Mouse (Mus musculus) spleen, adult 18-20 months (tissue): Measurements from ENCODE around the gene Rpl6.
"Not testable (repeated sequence)": the region's sequence is repeated elsewhere in the genome, so short reads cannot be mapped to it uniquely, and the experiment has no call there.

ENCODE experiments used
- DNase-seq, 2 experiments: peaks; one replicate each; pipeline ENCODE4 v3.0.0; 2022; ENCODE audit warnings: mixed read lengths in 2 of 2

The Rpl6 gene

DNA sequence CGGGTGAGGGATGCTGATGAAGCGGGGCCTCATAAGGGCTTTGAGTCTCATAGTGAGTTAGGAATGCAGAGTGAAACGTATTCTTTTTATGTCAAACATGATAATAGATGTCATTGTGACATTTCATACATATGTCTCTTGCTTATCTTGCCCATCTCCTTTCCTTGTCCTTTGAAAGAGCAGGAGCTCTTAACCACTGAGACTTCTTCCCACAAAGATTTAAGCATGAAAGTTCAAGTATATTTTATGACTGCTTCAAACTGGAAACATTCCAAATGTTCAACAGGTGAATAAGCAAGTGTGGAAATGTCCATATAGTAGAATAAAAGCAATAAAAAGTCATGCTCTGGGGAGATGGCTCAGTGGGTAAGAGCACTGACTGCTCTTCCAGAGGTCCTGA is 22.1 kb downstream of the Rpl6 start:
- no peak for DNase-seq

DNA sequence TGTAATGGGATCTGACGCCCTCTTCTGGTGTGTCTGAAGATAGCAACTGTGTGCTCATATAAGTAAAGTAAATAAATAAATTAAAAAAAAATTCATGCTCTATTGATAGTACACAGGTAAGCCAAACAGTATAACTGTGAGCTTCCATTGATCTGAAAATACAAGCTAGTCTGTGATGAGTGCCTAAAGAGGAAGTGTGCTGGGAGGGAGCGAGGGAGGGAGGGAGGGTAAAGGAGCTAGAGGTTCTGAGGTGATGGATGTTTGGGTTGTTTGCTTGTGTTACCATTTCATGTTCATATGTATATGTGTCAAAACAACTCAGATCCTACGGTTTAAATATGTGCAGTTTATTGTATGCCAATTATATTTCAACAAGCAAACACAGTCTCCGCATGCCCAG is 22.6 kb downstream of the Rpl6 start:
- no peak for DNase-seq

DNA sequence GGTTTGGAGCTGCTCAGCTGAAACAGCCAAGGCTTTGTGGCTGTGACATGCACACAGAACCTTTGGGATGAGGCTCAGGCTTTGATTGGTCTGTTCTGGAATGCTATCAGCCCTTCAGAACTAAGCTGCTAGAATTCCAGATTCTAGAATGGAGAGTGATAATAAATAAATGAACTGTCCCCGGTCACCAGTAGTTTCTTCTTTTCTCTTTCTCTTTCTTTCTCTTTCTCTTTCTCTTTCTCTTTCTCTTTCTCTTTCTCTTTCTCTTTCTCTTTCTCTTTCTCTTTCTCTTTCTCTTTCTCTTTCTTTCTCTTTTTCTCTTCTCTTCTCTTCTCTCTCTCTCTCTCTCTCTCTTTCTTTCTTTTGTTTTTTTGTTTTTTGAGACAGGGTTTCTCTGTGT is 23.0 kb downstream of the Rpl6 start:
- DNase-seq = not testable (repeated sequence)

DNA sequence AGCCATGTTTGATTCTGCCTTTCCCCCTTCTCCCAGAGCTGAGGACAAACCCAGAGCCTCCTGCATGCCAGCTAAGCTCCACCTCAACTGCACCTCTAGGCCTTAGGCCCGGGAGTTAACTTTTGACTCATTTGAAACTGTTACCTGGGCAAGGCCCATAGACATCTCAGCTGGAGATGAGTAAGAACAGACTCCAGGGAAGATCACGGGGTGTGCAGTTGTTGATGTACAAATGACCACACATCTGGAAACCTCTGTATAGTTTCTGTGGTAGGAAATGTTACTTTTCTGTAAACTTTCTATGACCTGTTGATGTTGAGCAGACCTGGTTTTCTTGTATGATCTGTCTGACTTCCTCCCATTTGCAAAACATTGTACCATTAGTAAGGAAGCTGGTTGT is 24.9 kb downstream of the Rpl6 start:
- DNase-seq = no peak

DNA sequence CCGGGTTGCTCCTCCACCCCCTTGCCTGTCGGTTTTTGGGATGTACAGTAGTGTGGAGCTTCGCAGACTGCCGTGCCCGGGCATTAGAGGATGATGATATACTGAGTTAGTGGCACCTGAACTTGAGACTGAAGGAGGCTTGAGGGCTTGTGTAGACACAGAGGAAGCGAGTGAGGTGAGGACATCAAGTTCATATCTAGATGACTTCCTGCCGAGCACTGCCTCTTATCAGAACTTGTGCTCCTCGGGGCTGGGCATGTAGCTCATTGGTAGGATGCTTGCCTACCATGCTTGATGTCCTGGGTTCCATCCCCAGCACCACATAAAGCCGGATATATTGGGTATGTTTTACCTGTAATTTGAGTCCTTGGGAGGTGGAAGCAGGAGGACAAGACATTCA is 26.5 kb downstream of the Rpl6 start:
- DNase-seq = no peak

DNA sequence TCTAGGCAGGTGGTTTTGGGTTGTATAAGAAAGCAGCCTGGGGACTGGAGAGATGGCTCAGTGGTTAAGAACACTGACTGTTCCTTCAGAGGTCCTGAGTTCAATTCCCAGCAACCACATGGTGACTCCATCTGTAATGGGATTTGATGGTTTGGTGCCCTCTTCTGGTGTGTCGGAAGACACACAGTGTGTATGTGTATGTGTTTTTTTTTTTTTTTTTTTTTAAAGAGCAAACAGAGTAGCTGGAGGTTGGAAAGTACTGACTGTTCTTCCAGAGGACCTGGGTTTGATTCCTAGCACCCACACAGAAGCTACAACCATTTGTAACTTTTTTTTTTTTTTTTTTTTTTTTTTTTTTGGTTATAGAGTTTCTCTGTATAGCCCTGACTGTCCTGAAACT is 28.5 kb downstream of the Rpl6 start:
- DNase-seq = no peak

DNA sequence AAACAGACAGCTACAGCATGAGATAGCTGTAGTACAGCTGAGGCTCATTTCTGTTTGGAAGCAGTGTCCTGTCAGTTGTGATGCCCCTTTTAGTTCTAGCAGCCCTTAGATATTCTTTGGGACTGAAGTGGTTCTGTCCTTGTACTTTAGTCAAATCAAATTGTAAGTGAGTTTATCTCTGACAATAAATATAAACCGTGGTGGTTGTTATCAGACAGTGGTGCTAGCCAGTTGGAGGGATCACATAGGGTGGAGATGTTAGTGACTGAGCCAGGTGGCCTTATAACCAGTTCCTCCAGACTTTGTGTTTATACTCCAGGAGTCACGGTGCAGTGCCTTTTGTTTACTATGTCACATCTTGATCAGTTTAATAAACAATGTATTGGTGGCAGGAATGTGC is 29.4 kb downstream of the Rpl6 start:
- no peak for DNase-seq

DNA sequence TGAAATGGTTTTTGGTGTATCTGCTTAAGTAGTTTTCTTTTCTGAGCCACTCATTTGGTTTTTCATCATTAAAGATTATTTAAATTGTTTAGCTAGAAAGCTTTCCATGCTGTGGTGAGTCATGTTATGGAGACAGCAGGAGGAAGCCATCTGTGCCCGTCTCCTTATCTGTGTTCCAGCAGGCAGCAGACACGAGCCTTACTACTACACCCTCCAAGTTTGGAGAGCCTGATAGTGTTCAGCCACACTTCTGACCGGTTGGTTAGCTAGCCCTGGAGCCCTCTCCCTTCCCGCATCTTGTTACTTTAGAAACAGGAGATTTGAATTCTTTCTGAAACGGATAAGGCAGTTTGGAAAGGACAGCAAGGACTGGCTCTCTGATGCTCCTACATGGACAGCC is 31.9 kb downstream of the Rpl6 start:
- no peak for DNase-seq

DNA sequence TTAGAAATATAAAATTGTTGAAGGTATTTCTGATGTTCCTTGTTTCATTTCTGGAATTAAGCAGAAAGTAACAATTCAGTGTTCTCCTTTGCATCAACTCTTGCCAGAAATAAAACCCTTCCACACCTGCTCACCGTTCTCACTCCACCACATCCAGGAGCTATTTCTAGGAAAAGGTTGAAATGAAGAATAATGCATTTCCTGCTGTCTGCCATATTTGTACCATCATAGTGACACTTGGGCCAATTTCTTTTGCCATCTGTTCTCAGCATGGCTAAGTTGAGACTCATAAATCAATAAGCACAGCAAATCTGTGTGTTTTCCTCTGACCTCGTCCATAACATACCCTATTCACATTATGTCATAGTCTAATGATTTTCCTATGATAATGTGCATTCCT is 33.9 kb downstream of the Rpl6 start:
- DNase-seq = no peak

DNA sequence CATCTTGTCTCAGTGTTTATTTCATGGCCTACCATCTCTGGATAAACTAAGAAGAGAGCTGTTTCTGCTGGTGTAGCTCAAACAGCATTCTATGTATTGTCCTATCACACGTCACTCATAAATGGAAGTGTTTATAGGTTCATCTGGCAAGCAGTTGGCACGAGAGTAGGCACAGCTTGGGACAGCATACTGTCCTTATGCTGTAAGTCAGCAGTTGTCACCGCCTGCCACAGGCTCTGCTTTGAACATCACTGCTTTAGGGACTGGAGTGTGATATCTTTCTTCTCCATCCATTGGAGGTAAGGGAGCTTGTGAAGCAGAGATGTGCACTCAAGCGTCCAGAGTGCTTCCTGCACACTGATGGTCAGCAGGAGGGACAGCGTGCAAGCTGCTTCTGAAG is 35.6 kb downstream of the Rpl6 start:
- no peak for DNase-seq

DNA sequence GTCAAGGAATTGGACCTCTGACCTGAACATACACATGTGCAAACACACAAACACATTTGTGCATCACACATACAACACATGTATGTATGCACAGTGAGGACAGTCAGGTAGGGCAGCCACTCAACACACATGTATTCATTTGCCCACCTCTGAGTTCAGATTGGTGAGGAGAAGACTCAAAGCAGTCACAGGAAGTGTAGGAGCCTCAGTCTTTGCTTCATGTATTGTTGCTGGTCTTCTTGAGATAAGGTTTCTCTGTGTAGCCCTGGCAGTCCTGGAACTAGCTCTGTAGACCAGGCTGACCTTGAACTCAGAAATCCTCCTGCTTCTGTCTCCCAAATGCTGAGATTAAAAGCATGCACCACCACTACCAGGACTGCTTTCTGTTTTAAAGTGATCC is 36.9 kb downstream of the Rpl6 start:
- DNase-seq = no peak

DNA sequence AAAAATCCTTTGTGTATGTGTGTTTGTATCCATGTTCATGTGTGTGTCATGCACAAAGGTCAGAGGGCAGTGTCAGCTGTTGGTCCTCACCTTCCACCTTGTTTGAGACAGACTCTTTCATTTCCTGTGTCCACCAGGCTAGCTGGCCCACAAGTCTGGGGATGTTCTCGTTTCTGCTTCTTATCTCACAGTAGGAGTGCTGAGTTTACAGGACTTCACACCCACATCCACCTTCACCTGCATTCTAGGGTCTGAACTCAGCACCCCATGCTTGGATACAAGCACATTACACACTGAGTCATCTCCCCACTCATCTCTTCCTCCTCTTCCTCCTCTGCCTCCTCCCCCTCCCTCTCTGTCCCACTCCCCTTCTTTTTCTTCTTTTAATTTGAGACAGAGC is 38.0 kb downstream of the Rpl6 start:
- no peak for DNase-seq

DNA sequence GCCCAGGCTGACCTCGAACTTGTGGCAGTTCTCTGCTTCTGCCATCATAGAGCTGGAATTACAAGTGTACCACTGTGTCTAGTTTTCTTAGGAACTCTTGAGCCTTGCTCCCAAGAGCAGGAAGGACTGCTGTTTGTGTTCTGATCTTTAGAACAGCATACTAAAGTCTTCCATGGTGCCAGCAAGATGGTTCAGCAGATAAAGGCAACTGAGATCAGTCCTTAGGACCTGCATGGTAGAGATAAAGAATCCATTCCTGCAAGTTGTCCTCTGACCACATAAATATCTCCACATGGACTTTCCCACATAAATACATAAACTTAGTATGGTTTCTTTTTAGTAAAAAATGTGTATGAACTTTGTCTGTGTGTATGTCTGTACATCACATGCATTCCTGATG is 38.4 kb downstream of the Rpl6 start:
- no peak for DNase-seq

DNA sequence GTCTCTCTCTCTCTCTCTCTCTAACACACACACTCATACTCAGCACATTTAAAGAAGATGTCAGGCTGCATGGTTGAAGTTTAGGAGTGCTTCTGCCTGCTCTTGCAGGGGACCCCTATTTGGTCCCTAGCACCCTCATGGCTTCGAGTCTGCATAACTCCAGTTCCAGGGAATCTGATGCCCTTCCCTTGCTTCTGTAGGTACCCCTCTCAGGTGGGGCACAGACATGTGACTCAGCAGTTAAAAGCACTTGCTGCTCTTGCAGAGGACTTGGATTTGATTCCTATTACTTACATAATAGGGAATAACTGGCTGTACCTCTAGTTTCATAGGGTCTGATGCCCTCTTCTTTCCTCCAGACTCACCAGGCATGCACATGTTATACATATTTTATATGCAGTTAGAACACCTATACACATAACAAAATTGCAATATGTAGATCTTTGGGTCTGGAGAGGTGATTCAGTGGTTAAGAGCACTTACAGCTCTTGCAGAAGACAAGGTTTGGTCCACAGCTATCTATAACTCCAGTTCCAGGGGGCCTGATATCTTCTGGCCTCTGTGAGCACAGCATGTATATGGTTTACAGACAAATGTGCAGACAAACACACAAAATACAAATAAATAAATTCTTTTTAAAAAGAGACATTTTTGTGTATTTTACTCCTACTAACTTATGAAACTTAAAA is 39.5 kb downstream of the Rpl6 start:
- DNase-seq = no peak

DNA sequence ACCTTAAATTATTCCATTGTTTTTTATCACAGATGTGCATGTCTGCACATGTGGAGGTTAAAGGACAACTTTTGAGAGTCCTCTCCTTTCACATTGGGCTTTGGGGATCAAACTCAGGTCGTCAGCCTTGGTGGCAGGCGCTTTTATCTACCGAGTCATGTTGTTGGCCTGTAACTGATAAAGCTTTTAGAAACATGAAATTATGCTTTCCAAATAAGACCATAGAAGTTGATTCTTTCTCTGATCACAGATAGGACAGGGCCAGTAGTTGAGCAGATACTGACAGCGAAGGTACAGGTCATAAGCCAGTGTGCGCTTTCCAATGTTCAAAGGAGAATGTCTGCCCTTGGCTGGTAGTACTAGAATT is 40.1 kb downstream of the Rpl6 start:
- no peak for DNase-seq

DNA sequence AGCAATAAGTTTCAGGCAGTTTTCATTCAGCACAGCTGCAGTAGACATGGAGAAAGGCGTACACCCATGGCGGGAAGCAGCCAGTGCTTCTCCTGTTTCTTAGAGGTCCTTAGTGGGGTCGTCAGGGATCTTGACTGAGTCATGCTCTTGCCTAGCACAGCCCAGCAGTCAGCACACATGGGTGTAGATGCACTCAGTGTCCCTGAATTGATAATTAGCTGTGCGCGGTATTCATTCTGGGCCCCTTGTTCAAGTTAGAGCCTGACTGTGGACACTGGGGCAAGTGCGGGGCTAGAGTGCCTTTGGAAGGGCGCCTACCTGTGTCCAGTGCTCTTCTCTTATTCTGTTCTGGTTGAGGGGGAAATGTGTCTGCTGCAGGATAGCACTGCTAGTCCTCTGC is 40.9 kb downstream of the Rpl6 start:
- no peak for DNase-seq

DNA sequence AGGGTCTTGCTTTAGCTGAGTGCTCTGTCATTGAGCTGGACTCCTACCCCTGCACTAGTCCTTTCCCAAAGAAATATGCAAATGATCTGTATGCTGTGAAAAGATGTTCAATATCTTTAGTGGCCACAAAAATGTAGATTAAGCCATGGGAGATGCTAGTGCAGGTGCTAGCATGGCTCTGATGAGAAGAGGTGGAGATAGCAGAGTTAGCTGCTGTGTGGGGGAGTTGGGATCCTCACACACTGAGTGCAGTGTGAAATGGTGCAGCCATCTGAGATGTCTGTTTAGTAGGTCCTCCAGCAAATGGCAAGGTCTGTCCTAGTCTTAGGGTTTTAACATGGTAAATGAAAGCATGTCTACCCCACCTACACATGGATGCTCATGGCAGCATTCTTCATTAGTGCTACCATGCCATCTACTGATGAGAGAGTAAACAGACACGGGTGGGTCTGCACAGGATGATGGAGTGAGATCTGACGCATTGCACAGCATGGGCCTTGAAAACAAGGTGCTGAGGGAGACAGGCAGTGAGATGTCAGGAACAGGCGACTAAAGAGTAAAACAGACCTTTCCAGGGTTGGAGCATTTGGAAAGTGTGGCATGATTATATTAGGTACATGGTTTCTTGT is 44.6 kb downstream of the Rpl6 start:
- no peak for DNase-seq

DNA sequence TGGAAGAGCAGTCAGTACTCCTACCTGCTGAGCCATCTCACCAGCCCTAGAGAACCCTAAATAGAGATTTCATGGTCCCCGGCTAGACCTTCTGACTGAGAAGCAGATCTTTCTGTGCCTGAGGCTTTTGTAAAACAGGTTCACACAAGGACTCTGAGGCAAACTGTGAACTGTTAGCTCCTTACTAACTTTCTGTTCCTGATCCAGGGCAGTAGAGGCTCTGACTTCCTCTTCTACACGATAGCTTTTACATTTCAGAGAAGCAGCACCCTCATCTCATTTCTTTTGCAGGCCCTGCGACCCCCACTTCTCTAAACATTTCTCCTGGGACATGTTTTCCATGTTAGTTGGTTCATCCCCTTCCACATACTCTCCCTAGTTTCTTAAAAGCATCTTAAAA is 45.4 kb downstream of the Rpl6 start:
- DNase-seq = no peak

DNA sequence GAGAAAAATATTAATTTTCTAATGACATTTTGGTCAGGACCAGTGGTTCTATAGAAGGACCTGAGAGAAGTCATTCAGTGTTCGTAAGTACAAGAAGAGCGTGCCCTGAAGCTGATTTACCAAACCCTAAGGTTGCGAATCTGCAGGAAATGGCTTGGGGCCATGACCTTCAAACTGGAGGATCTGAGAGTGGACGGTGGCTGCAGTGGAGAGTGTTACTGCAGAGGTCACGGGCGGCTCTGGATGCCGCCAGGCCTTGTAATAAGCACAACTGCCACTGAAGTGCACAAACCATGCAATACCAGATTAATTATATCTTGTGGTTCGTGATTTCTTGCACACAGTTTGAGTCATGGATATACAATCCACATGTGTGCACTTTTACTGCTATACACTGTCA is 47.5 kb downstream of the Rpl6 start:
- no peak for DNase-seq

DNA sequence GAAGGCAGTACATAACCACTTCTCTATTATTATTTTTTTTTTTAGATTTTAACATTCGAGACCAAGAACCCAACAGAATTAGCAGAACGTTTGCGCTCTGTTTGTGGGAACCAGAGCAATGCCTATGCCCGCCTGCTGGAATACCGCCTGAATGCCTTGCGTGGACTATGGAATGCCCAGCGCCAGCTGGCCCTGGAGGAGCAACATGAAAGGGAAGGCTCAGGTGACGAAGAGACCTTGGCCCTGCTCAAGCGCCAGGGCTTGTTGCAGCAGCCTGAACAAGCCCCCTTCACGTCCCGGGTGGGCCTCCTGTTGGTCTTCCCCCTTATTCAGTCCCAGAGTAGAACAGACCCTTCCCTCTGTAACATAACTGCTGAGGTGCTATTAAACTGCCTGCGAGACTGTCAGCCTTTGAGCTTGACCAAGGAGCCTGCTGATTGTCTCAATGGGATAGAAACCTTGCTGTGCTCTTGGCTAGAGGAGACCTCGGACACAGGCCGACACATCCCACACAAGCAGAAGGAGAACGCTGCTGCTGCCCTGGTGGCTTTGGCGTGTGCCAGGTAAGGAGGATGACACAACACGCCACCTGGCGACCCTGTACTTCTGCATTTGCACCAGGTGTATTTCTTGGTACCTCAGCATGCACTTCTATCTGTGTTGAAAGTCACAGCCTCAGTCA is 49.7 kb downstream of the Rpl6 start:
- no peak for DNase-seq

DNA sequence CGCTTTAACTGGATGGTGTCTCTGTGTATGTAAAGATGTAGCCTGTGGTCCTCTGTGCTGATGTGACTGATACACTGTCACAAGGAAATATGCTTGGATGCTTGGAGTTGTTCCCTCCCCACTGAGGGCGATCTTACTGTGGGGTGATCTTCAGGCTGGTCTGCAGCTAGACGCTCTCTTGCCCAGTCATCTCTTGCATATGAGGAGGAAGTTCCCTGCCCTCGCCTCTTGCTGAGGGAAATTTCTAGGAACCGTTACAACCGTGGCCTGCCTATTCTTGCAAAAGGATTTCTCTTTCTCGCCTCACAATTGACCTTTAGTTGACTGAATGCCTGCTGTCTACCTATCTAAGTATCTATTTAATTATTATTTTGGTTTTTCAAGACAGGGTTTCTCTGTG is 50.7 kb downstream of the Rpl6 start:
- no peak for DNase-seq
